Mouse (Mus musculus) liver, embryonic 12.5 days (tissue): Measurements from ENCODE around the gene Tm7sf2. TPM values are rescaled to one million over a fixed set of nuclear protein-coding genes. Genes with fewer than 3 reads are reported as not detected.
"Not testable (repeated sequence)": the region's sequence is repeated elsewhere in the genome, so short reads cannot be mapped to it uniquely, and the experiment has no call there.

ENCODE experiments used
- ATAC-seq: fragments of 200-750 bp; cut with Nextera tagmentation; 2 replicates; pipeline ENCODE4 v1.8.0; 2017; ENCODE audit warnings: moderate number of reproducible peaks, mild to moderate bottlenecking, moderate library complexity
- H3K27ac ChIP-seq: fragments of 300-500 bp; sonication (generic); 2 replicates; pipeline ENCODE4 v1.5.1; 2016; ENCODE audit warnings: mild to moderate bottlenecking
- H3K27me3 ChIP-seq: fragments of 300-500 bp; sonication (generic); replicated peaks from 2 replicates; pipeline ENCODE4 v1.6.1; 2016; ENCODE audit warnings: mild to moderate bottlenecking, moderate library complexity
- H3K36me3 ChIP-seq: fragments of 300-500 bp; sonication (generic); 2 replicates; pipeline ENCODE4 v1.6.1; 2016; ENCODE audit warnings: mild to moderate bottlenecking, moderate library complexity
- H3K4me1 ChIP-seq: fragments of 300-500 bp; sonication (generic); 2 replicates; pipeline ENCODE4 v1.6.1; 2016
- H3K4me2 ChIP-seq: fragments of 300-500 bp; sonication (generic); 2 replicates; pipeline ENCODE4 v1.6.1; 2016; ENCODE audit warnings: mild to moderate bottlenecking, moderate library complexity
- H3K4me3 ChIP-seq: fragments of 300-500 bp; sonication (generic); 2 replicates; pipeline ENCODE4 v1.5.1; 2016; ENCODE audit warnings: mild to moderate bottlenecking, moderate library complexity
- H3K9ac ChIP-seq: fragments of 300-500 bp; sonication (generic); 2 replicates; pipeline ENCODE4 v1.6.1; 2016; ENCODE audit warnings: mild to moderate bottlenecking, moderate library complexity
- H3K9me3 ChIP-seq: fragments of 300-500 bp; sonication (generic); replicated peaks from 2 replicates; pipeline ENCODE4 v1.6.1; 2016; ENCODE audit warnings: mild to moderate bottlenecking, moderate library complexity
- WGBS: fragments of 180-500 bp; shearing (Covaris S2); methylation state at CpG from one replicate; pipeline ENCODE4 v1.1.7; 2016; ENCODE audit not compliant: insufficient replicate concordance; 5-methylcytosine and 5-hydroxymethylcytosine counted together
- polyA plus RNA-seq: library from polyadenylated mRNA; unstranded; fragments of >200 nt; fragmentation: Nextera tagmentation; extraction: Ambion mirVana; gene quantifications from 2 replicates; pipeline ENCODE4 v1.2.1, GENCODE M21; 2016

Tm7sf2 gene
- polyA plus RNA-seq, 1 experiment from 2014 or later, result 30.0 TPM

- H3K9ac ChIP-seq, result peak overlapping the region; percentile 94
- peak overlapping the region; percentile 99 for H3K4me2 ChIP-seq
- H3K36me3 ChIP-seq, result peaks cover 64% of the 10 kb centered on the region
- H3K27me3 ChIP-seq, result no peaks in the 10 kb centered on the region
- H3K4me1 ChIP-seq, result peaks cover 55% of the 10 kb centered on the region
- ATAC-seq, result no peak
- H3K9me3 ChIP-seq, result no peaks in the 10 kb centered on the region
- H3K27ac ChIP-seq, result peak overlapping the region; percentile 99
- H3K4me3 ChIP-seq, result peak overlapping the region; percentile 97
- 54% methylated on average over 11 of the region's 11 CpGs for WGBS
Observed at GRCm38 (mm10) chr19:6048681-6049410, 19.3 kb downstream of the Tm7sf2 start.

GRCm38 (mm10) chr19:6047899-6048166, 20.3 kb downstream of the Tm7sf2 start:
- H3K27me3 ChIP-seq, result no peaks in the 10 kb centered on the region
- peaks cover 46% of the 10 kb centered on the region for H3K4me1 ChIP-seq
- peak overlapping the region; percentile 97 for H3K4me3 ChIP-seq
- peaks cover 54% of the 10 kb centered on the region for H3K36me3 ChIP-seq
- peak overlapping the region; percentile 94 for H3K9ac ChIP-seq
- H3K27ac ChIP-seq, result peak overlapping the region; percentile 99
- peak overlapping the region; percentile 99 for H3K4me2 ChIP-seq
- ATAC-seq, result no peak
- H3K9me3 ChIP-seq, result no peaks in the 10 kb centered on the region
- 80% methylated on average over 8 of the region's 8 CpGs for WGBS

- Histone ChIP-seq H3K4me3 (peak overlapping the region; percentile 97), H3K36me3 (peaks cover 49% of the 10 kb centered on the region), H3K4me1 (peaks cover 42% of the 10 kb centered on the region), H3K4me2 (peak overlapping the region; percentile 99), H3K27me3 (no peaks in the 10 kb centered on the region), H3K27ac (peak overlapping the region; percentile 99), H3K9me3 (no peaks in the 10 kb centered on the region), H3K9ac (peak overlapping the region; percentile 94)
- peak; percentile 11 for ATAC-seq
- 1% methylated on average over 44 of the region's 44 CpGs for WGBS
Observed at GRCm38 (mm10) chr19:6047154-6047898, 20.8 kb downstream of the Tm7sf2 start.

- Histone ChIP-seq H3K27ac (peak within 1 kb of the TSS; percentile 99), H3K27me3 (no peaks in the 10 kb centered on the region), H3K36me3 (peaks cover 41% of the 10 kb centered on the region), H3K4me2 (peak within 1 kb of the TSS; percentile 99), H3K4me3 (peak within 1 kb of the TSS; percentile 97), H3K9ac (peak within 1 kb of the TSS; percentile 94), H3K4me1 (peaks cover 42% of the 10 kb centered on the region), H3K9me3 (no peaks in the 10 kb centered on the region)
- ATAC-seq, result peak; percentile 88
- WGBS, result under 1% methylated on average over 65 of the region's 65 CpGs
Observed at GRCm38 (mm10) chr19:6046294-6047153, 21.6 kb downstream of the Tm7sf2 start, which contains the start of gene Syvn1. Gene Syvn1, plus strand, starts transcription at chr19:6046576.

- peak overlapping the region; percentile 99 for H3K27ac ChIP-seq
- WGBS, result 12% methylated on average over 20 of the region's 20 CpGs
- H3K4me2 ChIP-seq, result peak overlapping the region; percentile 99
- no peaks in the 10 kb centered on the region for H3K27me3 ChIP-seq
- ATAC-seq, result peak; percentile 51
- H3K9me3 ChIP-seq, result no peaks in the 10 kb centered on the region
- peak overlapping the region; percentile 94 for H3K9ac ChIP-seq
- H3K4me1 ChIP-seq, result peaks cover 41% of the 10 kb centered on the region
- peaks cover 32% of the 10 kb centered on the region for H3K36me3 ChIP-seq
- H3K4me3 ChIP-seq, result peak overlapping the region; percentile 97
Observed at GRCm38 (mm10) chr19:6045366-6046293, 22.5 kb downstream of the Tm7sf2 start.

GRCm38 (mm10) chr19:6044102-6044501, 24.1 kb downstream of the Tm7sf2 start:
- not testable (repeated sequence) for ATAC-seq, H3K27ac ChIP-seq, H3K27me3 ChIP-seq, H3K9ac ChIP-seq, H3K9me3 ChIP-seq, H3K4me3 ChIP-seq, H3K4me2 ChIP-seq
- Histone ChIP-seq H3K4me1 (peaks cover 36% of the 10 kb centered on the region), H3K36me3 (peaks cover 17% of the 10 kb centered on the region)
- 41% methylated on average over 4 of the region's 4 CpGs for WGBS

- WGBS, result 73% methylated on average over 9 of the region's 9 CpGs
- no peaks in the 10 kb centered on the region for H3K9me3 ChIP-seq
- ATAC-seq, result no peak
- no peaks in the 10 kb centered on the region for H3K27me3 ChIP-seq
- peaks cover 4% of the 10 kb centered on the region; the same call in 1 of the 2 replicates for H3K36me3 ChIP-seq
- no peak overlapping the region for H3K9ac ChIP-seq
- peaks cover 23% of the 10 kb centered on the region for H3K4me1 ChIP-seq
- no peak overlapping the region for H3K27ac ChIP-seq
- H3K4me2 ChIP-seq, result no peak overlapping the region
- H3K4me3 ChIP-seq, result no peak overlapping the region
Observed at GRCm38 (mm10) chr19:6042293-6042692, 25.9 kb downstream of the Tm7sf2 start.

- H3K9ac ChIP-seq, result no peak overlapping the region
- H3K36me3 ChIP-seq, result peaks cover 4% of the 10 kb centered on the region; the same call in 1 of the 2 replicates
- no peaks in the 10 kb centered on the region for H3K9me3 ChIP-seq
- no peaks in the 10 kb centered on the region for H3K27me3 ChIP-seq
- H3K4me3 ChIP-seq, result no peak overlapping the region
- no peak for ATAC-seq
- H3K27ac ChIP-seq, result no peak overlapping the region
- H3K4me1 ChIP-seq, result peaks cover 15% of the 10 kb centered on the region
- no peak overlapping the region for H3K4me2 ChIP-seq
Observed at GRCm38 (mm10) chr19:6040002-6040401, 28.2 kb downstream of the Tm7sf2 start.

- 66% methylated on average over 7 of the region's 7 CpGs for WGBS
- H3K4me2 ChIP-seq, result no peak overlapping the region
- no peak for ATAC-seq
- H3K36me3 ChIP-seq, result no peaks in the 10 kb centered on the region
- no peaks in the 10 kb centered on the region for H3K9me3 ChIP-seq
- H3K9ac ChIP-seq, result no peak overlapping the region
- H3K27ac ChIP-seq, result no peak overlapping the region
- H3K27me3 ChIP-seq, result no peaks in the 10 kb centered on the region
- 0 out of 2 replicates have a peak, but pooled peaks cover 5% of the 10 kb centered on the region for H3K4me1 ChIP-seq
- no peak overlapping the region for H3K4me3 ChIP-seq
Observed at GRCm38 (mm10) chr19:6038326-6038725, 29.8 kb downstream of the Tm7sf2 start.

- 0 out of 2 replicates have a peak, but pooled peaks cover 4% of the 10 kb centered on the region for H3K27me3 ChIP-seq
- no peaks in the 10 kb centered on the region for H3K9me3 ChIP-seq
- no peak overlapping the region for H3K4me2 ChIP-seq
- H3K4me3 ChIP-seq, result no peak overlapping the region
- H3K27ac ChIP-seq, result no peak overlapping the region
- ATAC-seq, result no peak
- H3K36me3 ChIP-seq, result no peaks in the 10 kb centered on the region
- no peak overlapping the region for H3K9ac ChIP-seq
- 0 out of 2 replicates have a peak, but pooled peaks cover 5% of the 10 kb centered on the region for H3K4me1 ChIP-seq
Observed at GRCm38 (mm10) chr19:6037695-6038094, 30.5 kb downstream of the Tm7sf2 start.

- H3K4me2 ChIP-seq, result no peak overlapping the region
- H3K36me3 ChIP-seq, result no peaks in the 10 kb centered on the region
- H3K9me3 ChIP-seq, result no peaks in the 10 kb centered on the region
- H3K4me3 ChIP-seq, result no peak overlapping the region
- 0 out of 2 replicates have a peak, but pooled peaks cover 5% of the 10 kb centered on the region for H3K27me3 ChIP-seq
- H3K9ac ChIP-seq, result no peak overlapping the region
- 0 out of 2 replicates have a peak, but pooled peaks cover 5% of the 10 kb centered on the region for H3K4me1 ChIP-seq
- WGBS, result 48% methylated on average over 9 of the region's 9 CpGs
- no peak overlapping the region for H3K27ac ChIP-seq
- no peak for ATAC-seq
Observed at GRCm38 (mm10) chr19:6035966-6036585, 32.1 kb downstream of the Tm7sf2 start.
